Mouse (Mus musculus): Measurements from ENCODE around the gene Map7. TPM values are rescaled to one million over a fixed set of nuclear protein-coding genes. Genes with fewer than 3 reads are reported as not detected.

The Map7 gene
- polyA plus RNA-seq, 1 experiment, result 0.01 TPM

Other genes starting within 250 kb of the Map7 start
- 7.9 TPM for gene Pex7, start 240.8 kb upstream of the Map7 start, polyA plus RNA-seq (2012; fragmentation: generic; extraction: Trizol)
- 0.53 TPM for gene Map3k5, start 214.0 kb upstream of the Map7 start, polyA plus RNA-seq (2012; fragmentation: generic; extraction: Trizol)
- 12.5 TPM for gene Bclaf1, start 164.0 kb downstream of the Map7 start, polyA plus RNA-seq (2012; fragmentation: generic; extraction: Trizol)
- 1.3 TPM for gene Mtfr2, start 199.3 kb downstream of the Map7 start, polyA plus RNA-seq (2012; fragmentation: generic; extraction: Trizol)